Mouse (Mus musculus) heart, embryonic 15.5 days (tissue): ENCODE measurements around the gene Hoxa6. TPM values are rescaled to one million over a fixed set of nuclear protein-coding genes. Genes with fewer than 3 reads are reported as not detected.

ENCODE experiments used
- ATAC-seq: fragments of 200-750 bp; cut with Nextera tagmentation; replicated peaks from 2 replicates; pipeline ENCODE4 v1.8.0; 2017; ENCODE audit warnings: low read depth, moderate TSS enrichment; ENCODE audit not compliant: insufficient number of reproducible peaks, insufficient read depth, low FRiP score
- H3K27ac ChIP-seq: fragments of 300-500 bp; sonication (generic); 2 replicates; pipeline ENCODE4 v1.5.1; 2015; ENCODE audit warnings: mild to moderate bottlenecking, inconsistent platforms
- H3K27me3 ChIP-seq: fragments of 300-500 bp; sonication (generic); 2 replicates; pipeline ENCODE4 v1.6.1; 2015; ENCODE audit warnings: inconsistent platforms
- H3K36me3 ChIP-seq: fragments of 300-500 bp; sonication (generic); 2 replicates; pipeline ENCODE4 v1.6.1; 2015; ENCODE audit warnings: mild to moderate bottlenecking, inconsistent platforms
- H3K4me1 ChIP-seq: fragments of 300-500 bp; sonication (generic); replicated peaks from 2 replicates; pipeline ENCODE4 v1.6.1; 2015; ENCODE audit warnings: inconsistent platforms
- H3K4me2 ChIP-seq: fragments of 300-500 bp; sonication (generic); 2 replicates; pipeline ENCODE4 v1.6.1; 2015; ENCODE audit warnings: inconsistent platforms, mild to moderate bottlenecking, moderate library complexity
- H3K4me3 ChIP-seq: fragments of 300-500 bp; sonication (generic); 2 replicates; pipeline ENCODE4 v1.5.1; 2015; ENCODE audit warnings: mild to moderate bottlenecking, inconsistent platforms
- H3K9ac ChIP-seq: fragments of 300-500 bp; sonication (generic); 2 replicates; pipeline ENCODE4 v1.6.1; 2015; ENCODE audit warnings: mild to moderate bottlenecking, inconsistent platforms
- H3K9me3 ChIP-seq: fragments of 300-500 bp; sonication (generic); replicated peaks from 2 replicates; pipeline ENCODE4 v1.6.1; 2016; ENCODE audit warnings: inconsistent platforms
- WGBS: fragments of 180-500 bp; shearing (Covaris S2); methylation state at CpG from one replicate; pipeline ENCODE4 v1.1.7; 2015; ENCODE audit warnings: mixed read lengths; 5-methylcytosine and 5-hydroxymethylcytosine counted together
- microRNA counts: library from miRNA; unstranded; fragments of <30 nt; microRNA quantifications from one replicate; lab custom pipeline; 2016
- microRNA-seq: library from miRNA; unstranded; fragments of <30 nt; microRNA quantifications from one replicate; pipeline ENCODE4, GENCODE M21; 2016
- polyA plus RNA-seq: library from polyadenylated mRNA; unstranded; fragments of >200 nt; fragmentation: Nextera tagmentation; extraction: Ambion mirVana; gene quantifications from 2 replicates; pipeline ENCODE4 v1.2.1, GENCODE M21; 2015

Gene Hoxa6
- polyA plus RNA-seq, 1 experiment from 2014 or later = not detected

DNA sequence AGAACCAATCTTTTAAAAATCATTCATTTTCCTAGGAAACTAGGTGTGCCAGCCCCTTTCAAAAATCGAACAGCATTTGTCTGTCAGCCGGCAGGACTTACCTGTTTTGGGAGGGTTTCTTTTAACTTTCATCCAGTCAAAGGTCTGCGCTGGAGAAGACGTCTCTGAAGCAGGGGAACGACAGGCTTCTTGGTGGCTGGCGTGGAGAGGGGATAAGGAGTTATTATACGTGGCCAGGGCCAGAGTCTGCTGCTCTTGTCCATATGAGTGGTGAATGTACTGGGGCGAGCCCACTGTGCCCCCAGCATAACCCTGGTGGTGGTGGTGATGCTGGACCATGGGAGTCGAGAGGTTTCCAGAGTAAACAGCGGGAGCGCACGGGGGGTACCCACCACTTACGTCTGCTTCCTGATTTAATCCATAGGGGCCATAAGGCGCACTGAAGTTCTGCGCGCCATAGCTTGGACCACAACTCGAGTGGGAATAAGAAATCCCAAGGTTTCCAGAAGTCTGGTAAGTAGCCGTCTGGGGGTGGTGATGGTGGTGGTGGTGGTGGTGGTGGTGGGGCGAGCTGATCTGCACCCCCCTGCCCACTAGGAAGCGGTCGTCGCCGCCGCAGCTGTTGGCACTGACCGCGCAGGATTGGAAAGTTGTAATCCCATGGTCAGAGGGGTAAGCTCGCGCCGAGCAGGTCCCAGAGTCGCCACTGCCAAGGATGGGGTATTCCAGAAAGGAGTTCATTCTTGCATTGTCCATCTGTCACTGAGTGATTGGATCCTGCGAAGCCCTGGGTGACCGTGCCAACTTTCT, 50.9 kb downstream of the Hoxa6 start:
- Histone ChIP-seq H3K9ac (peak overlapping the region; percentile 16; the same call in 1 of the 2 replicates), H3K4me1 (peaks cover 19% of the 10 kb centered on the region), H3K4me2 (peak overlapping the region; percentile 97), H3K27ac (no peak overlapping the region), H3K36me3 (no peaks in the 10 kb centered on the region), H3K4me3 (peak overlapping the region; percentile 75), H3K27me3 (peaks cover 99% of the 10 kb centered on the region), H3K9me3 (no peaks in the 10 kb centered on the region)
- no peak; the same call in 1 of the 2 replicates for ATAC-seq
- 1% methylated on average over 32 of the region's 32 CpGs for WGBS

DNA sequence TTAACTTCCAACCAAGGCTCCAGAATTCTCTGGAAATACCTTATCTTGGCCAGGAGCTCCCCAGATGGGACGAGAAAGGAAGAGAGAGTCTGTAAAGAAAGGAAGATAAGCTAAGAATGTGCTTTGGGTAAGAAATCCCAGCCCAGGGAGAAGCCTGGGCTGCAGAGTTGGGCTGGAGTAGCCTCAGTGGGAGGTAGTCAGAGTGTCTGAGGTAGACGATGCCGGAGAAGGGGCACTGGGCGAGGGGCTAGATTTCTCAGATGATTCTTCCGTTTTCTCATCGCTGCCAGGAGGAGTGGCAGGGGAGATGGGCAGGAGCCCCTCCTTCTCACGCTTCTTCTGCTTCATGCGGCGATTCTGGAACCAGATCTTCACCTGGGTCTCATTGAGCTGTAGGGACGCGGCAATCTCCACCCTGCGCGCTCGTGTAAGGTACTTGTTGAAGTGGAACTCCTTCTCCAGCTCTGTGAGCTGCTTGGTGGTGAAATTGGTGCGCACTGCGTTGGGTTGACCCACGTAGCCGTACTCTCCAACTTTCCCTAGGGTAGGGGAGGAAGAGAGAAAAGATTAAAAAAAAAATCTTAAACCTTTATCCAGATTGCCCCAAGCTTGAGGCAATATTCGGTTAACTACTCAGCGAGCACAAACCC, 51.8 kb downstream of the Hoxa6 start:
- ATAC-seq = no peak
- peak overlapping the region; percentile 75; the same call in 1 of the 2 replicates for H3K4me3 ChIP-seq
- 5% methylated on average over 20 of the region's 20 CpGs for WGBS

More for the DNA sequence above, 51.8 kb downstream of the Hoxa6 start:
- Histone ChIP-seq H3K27me3 (peaks cover 99% of the 10 kb centered on the region), H3K9ac (no peak overlapping the region), H3K27ac (no peak overlapping the region), H3K4me1 (peaks cover 19% of the 10 kb centered on the region), H3K36me3 (no peaks in the 10 kb centered on the region), H3K9me3 (no peaks in the 10 kb centered on the region), H3K4me2 (peak overlapping the region; percentile 97; the same call in 1 of the 2 replicates)

MicroRNA genes within 50 kb of the gene (microRNA counts, 519-probe panel; counts per million panel counts)
- microRNA mmu-miR-196b (lab: Ali Mortazavi, UCI) = 1,395 counts per million, percentile 7 among the panel's probes with 10 or more counts

Small RNA genes lying within 50 kb of the gene (microRNA-seq; reads per million reads assigned to microRNA genes)
- gene Mir196b = 390 reads per million, percentile 70 among the genes with 10 or more reads in this experiment

Other genes starting within 250 kb of the Hoxa6 start
- 13.5 and 21.8 TPM in 2 replicates for gene Skap2, start 196.2 kb downstream of the Hoxa6 start, polyA plus RNA-seq
- gene Hoxa1, start 50.4 kb downstream of the Hoxa6 start, polyA plus RNA-seq = 0.59 and 1.1 TPM in 2 replicates
- gene Hoxa2, start 43.9 kb downstream of the Hoxa6 start, polyA plus RNA-seq = 1.2 and 3.1 TPM in 2 replicates
- gene 5730596B20Rik, start 31.2 kb downstream of the Hoxa6 start, polyA plus RNA-seq = 0.33 and 0.68 TPM in 2 replicates
- 0.43 and 0.77 TPM in 2 replicates for gene Hoxa4, start 17.0 kb downstream of the Hoxa6 start, polyA plus RNA-seq
- 2.3 and 6.3 TPM in 2 replicates for gene Hoxa5, start 4.1 kb downstream of the Hoxa6 start, polyA plus RNA-seq
- gene Hoxa3, start 4.6 kb upstream of the Hoxa6 start, polyA plus RNA-seq = 0.89 and 2.4 TPM in 2 replicates
- gene Gm28308, start 4.6 kb upstream of the Hoxa6 start, polyA plus RNA-seq = not detected in 2 replicates
- 0.54 and 1.4 TPM in 2 replicates for gene Hoxa7, start 13.1 kb upstream of the Hoxa6 start, polyA plus RNA-seq
- gene Hoxa9, start 22.4 kb upstream of the Hoxa6 start, polyA plus RNA-seq = 0.13 and 0.24 TPM in 2 replicates
- 0.19 and 0.55 TPM in 2 replicates for gene Hoxa10, start 32.1 kb upstream of the Hoxa6 start, polyA plus RNA-seq
- 0.06 TPM in 1 of 2 replicates, not detected in the other for gene Hoxa11, start 37.1 kb upstream of the Hoxa6 start, polyA plus RNA-seq
- 0.09 TPM in 1 of 2 replicates, not detected in the other for gene Hoxa13, start 52.2 kb upstream of the Hoxa6 start, polyA plus RNA-seq
- 0.05 TPM in 1 of 2 replicates, not detected in the other for gene Evx1, start 104.8 kb upstream of the Hoxa6 start, polyA plus RNA-seq